Mouse (Mus musculus): ENCODE results near the gene Igsf3.
"Not testable (repeated sequence)": the region's sequence is repeated elsewhere in the genome, so short reads cannot be mapped to it uniquely, and the experiment has no call there.

Igsf3 gene

DNA sequence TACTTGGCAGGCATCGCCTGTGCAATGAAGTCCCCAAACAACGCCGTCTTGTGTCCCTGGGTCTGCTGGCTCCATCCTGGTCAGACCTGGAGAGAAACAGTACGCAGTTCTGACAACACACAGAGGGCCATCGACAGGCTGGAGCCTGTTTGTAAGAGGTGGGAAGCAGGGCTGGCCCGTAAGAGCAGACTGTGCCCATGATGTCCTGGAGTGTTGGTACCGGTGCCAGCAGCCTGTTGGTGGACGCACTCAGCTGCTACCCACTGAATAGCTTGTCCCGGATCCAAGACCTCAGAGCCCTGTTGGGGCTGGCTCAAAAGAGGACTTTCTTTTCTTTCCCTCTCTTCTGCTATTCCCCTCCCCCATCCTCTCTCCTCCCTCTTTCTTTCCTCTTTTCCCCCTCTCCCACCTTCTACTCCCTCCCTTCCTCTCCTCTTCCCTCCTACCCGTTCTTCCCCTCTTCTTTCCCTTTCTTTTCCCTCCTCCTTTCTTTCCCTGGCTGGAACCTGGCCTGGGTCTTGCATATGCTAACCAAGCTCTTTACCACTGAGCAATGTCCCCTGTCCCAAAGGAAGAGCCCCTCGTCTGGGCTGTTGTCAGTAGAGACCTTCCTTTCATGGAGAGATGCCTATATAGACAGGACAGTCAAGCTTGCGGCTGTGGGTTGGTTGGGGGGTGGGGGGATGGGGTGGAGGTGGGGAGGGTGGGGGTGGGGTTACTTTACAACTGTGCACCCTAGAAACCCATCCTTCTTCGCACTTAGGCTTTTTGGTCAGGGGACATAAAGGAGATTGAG lies 27.9 kb downstream of the Igsf3 start:
- peak; percentile 39 to 51 for DNase-seq (ENCODE audit: low spot score in 2 of 2)

DNA sequence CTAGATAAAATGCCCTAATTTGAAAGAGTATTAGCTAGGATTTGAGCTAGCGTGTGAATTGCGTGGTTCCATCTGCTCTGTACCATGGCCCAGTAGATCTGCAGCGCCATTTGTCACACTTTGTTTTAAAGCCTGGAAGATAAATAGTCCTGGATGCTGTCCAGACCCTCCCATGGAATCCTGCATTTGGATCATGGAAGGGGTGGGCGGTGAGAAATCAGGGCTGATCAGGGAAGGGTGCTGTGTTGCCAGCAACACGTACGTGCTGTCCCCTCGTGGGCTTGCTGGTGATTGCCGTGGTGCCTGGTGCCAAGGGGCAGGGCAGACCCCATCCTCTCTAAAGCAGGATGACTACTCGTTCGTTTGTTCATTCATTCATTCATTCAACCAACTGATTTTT lies 28.6 kb downstream of the Igsf3 start:
- DNase-seq (ENCODE audit: low spot score in 2 of 2), result peak; percentile 54 to 73

DNA sequence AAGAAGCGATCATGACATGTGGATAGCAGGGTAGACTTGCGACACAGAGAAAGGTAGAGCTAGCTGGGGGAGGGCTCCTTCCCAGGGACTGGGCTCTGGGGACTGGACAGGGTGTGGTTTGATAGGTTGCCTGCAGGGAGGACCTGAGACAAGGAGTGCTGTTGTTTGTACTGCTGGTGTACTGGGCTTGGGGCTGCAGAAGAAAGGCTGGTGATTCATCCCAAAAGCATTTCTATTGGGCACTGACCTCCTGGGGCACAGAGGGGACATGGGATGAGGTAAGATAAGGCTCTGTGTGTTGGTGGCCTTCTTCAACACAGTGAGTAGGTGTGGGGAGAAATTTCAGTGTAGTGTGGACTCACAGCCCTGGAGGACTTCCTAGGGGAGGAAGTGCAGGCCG lies 29.2 kb downstream of the Igsf3 start:
- no peak for DNase-seq (ENCODE audit: low spot score in 2 of 2)

DNA sequence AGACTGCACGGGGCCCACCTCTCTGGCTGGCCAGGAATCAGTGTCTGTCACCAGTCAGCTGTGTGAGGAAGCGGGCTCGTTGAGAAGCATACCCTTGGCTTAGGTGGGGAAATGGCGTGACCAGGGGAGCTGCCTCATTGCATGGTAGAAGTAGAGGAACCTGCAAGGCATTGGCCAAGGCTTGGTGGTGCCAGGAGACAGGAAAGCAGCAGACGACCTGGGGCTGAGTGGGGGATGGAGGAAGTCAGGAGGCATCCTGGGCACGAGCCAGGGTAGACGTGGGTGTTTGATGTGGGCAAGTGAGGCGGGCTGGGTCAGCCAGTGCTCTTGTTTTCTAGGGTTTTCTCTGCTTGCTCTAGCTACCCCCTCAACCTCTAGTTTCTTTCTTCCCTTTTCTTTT lies 30.7 kb downstream of the Igsf3 start:
- DNase-seq (ENCODE audit: low spot score in 2 of 2), result no peak

DNA sequence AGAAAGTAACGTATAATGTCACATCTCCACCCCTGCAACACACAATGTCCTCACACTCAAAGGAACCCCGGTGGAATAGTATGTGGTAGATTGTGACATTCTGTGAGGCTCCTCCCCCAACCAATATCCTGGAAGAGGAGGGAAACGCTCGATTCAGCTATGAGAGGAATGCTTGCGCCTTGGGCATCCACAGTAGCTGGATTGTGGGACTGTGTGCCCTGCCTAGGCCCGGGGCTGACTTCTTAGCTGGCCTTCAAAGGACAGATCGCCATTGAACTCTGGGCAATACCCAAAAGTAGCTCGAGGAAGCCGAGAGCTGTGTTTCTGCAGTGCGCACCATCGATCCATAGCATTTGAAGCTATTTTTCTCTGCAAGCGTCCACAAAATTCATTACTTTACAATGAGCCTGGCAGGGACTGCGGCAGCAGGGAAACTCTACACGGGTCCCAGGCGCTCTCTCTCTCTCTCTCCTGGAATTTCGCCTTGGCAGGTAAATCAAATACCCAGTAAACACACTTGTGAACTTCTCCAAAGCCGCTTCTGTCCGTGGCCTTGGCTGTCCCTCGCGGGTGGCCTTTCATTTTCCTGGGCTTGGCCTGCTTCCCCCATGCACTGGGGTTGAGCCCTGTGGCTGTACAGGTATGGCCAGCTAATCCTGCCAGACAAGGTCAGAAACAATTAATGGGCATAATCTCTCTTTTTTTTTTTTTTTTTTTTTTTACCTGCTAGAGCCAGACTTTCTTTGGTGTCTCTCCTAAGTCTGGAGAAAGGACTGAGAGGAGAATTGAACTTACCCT lies 32.3 kb downstream of the Igsf3 start:
- no peak for DNase-seq (ENCODE audit: low spot score in 2 of 2)

DNA sequence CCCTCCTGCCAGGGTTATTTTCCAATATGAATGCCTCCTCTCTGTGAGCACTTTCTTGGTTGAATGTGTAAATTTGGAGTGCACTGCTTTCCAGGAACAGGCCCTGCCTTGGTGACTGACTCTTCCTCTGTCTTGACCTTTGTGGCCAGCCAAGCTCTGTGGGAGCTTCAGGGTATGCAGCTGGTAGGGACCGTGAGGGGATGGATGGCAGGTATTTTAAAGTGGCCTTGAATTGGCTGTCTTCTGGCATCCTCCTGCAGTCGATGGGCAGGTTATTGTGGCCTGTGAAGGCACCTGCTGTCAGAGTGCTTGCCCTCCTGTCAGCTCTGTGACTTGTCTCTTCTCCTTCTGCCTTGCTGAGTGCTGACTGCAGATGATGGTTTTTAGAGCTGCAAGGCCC lies 33.3 kb downstream of the Igsf3 start:
- DNase-seq (ENCODE audit: low spot score in 2 of 2), result no peak

DNA sequence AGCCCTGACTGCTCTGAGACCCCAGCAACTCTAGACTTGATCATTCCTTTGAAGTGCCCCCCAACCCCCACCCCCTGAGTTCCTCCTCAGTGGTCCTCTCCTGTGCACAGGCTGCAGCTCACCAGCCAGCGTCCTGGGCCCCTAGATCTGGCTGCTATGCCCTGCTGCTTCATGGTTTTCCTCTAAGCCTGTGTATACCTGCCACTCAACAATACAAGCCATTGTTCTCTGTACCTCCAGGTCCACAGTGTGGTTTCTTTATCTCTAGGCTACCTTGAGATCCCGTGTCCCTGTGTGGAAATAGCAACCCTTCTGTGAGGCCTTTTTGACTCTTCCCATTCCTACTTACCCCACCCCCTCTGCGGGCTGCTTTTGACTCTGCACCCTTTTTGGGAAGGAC lies 33.9 kb downstream of the Igsf3 start:
- DNase-seq (ENCODE audit: low spot score in 2 of 2), result no peak

DNA sequence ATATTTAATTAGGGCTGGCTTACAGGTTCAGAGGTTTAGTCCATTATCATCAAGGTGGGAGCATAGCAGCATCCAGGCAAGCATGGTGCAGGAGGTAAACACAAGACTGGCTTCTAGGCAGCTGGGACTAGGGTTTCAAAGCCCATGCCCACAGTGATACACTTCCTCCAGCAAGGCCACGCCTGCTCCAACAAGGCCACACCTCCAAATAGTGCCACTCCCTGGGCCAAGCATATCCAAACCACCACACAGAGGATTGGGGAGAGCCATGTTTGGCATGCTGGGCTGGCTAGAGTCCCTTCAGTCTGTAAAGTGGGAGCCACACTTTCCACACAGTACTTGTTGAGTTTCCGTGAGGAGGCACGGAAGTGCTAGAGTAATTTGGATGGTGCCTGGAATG lies 34.7 kb downstream of the Igsf3 start:
- no peak for DNase-seq (ENCODE audit: low spot score in 2 of 2)

DNA sequence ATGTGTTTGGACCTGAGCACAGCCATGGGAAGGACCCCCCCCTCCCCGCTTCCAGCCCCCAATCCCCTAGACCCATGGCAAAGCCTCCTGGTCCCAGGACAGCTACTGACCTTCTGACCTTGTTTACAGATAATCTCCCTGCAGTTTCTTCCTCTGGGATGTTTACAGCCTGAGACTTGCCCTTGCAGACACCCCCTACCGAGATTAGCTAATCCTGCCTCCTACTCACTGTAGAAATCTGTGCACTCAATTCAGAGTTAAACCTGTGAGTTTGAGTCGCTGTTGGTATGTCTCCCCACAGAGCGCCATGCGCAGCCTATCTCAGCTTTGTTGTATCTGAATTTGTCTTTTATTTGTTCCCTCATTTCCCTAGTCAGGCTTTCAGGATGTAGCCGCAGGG lies 35.2 kb downstream of the Igsf3 start:
- no peak for DNase-seq (ENCODE audit: low spot score in 2 of 2)

DNA sequence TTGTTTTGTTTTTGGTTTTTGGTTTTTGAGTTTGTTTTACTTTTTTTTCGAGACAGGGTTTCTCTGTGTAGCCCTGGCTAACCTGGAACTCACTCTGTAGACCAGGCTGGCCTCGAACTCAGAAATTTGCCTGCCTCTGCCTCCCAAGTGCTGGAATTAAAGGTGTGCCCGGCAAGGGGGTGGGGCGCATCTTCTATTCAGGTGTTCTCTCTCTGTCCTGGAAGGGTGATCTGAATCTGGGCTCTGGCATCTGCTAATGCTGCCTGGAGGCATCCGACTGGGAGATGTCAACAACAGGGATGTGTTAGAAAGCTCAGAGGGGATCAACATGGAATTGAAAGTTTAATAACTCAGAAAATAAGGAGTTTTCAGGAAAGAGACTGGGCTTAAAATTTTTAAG lies 36.1 kb downstream of the Igsf3 start:
- DNase-seq (ENCODE audit: low spot score in 2 of 2), result not testable (repeated sequence)

DNA sequence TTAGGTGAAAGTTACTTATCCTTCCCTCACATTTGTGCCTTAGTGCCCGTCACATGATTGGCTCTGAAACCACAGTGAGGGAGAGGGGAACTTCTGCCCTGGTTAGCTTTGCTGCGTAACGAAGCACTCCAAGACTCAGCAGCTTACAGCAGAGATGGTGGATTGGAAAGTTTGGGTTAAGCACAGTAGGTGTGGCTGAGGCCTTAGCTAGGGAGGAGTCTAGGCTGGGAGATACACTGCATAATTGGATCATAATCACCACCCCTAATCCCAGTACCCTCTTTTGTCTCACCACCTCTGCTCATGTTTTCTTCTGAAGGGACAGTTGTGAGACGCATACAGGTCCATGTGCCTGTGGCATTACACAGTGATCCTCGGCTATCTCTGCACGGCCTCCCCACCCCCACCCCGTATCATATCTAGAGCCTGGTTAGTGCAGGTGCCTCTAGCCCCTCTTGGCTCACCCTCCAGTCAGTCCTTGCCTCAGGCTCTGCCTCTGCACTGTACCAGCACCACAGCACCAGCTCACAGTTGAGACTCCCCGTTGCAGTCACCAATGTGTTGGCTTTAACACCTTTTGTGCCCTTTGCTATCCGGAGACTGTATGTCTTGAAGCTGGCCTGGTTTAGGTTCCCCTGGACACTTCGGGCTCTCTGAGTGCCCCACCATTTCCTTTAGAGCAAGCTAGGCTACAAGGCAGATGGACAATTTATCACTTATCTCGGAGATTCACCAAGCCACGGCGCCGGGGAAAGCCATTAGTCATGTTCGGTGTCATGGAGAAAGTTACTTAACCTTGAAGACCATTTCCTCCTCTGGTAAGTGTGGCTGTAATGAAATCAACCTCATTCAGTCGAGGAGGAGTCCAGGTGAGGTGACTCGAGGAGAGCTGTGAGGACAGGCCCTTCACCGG lies 42.1 kb downstream of the Igsf3 start:
- DNase-seq (ENCODE audit: low spot score in 2 of 2), result no peak

DNA sequence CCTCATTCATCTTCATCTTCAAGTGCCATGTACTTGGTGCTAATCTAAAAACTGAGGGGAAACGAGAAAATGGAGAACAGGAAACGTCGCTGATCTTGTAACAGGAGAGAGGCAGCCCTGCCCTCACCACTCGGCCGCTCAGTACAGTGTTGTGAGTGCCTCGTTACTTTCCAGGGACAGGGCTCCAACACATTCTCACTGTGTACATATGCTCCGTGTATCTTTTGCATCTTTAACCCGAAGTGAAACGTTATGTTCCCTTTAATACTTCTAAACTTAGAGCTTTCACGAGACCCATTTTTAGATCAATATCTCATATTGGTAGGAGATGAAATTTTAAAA lies 42.7 kb downstream of the Igsf3 start:
- DNase-seq (ENCODE audit: low spot score in 2 of 2), result no peak

DNA sequence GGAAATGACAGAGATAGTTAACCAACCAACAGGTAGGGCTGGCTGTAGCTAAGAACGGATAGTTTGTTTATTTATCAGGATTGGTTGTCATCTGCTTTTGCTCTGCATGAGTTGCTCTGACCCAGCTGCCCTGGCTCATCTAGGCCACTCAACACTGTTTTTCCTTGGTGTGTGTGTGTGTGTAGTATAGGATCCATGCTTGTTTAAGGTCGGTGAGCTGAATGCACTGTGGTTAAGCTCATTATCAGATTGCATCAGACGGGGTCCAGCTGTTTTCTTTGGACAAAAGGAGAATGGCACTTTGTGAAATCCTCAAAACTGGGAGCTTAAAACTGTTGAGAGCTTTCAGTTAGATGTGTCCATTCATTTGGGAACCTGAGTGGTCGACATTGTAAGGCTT lies 46.3 kb downstream of the Igsf3 start:
- no peak for DNase-seq (ENCODE audit: low spot score in 2 of 2)

DNA sequence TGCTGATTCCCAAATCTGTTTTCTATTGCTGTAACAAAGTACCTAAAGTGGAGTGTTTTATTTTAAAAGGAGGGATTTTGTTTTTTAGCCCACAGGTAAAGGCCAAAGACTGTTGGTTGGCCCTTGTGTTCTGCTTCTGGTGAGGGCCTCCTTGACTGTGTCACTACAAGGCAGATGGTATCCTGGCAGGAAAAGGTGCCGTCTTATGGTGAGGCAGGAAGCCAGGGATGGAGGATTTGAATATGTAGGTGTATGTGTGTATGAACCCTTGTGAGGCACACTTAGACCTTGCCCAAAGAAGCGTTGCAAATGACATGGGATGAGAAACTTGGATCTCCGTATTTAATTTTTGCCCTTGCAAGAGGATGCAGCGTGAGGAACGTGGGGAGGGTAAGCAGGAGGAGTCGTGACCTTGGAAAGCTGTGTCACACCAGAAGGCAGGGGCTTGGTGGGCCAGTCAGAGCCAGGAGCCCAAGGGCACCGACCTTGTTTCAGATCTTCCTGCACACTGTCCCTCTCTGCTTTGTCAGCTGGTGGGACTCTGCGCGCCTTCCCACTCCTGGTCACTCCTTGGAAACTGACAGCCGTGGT lies 47.5 kb downstream of the Igsf3 start:
- DNase-seq (ENCODE audit: low spot score in 2 of 2), result no peak

DNA sequence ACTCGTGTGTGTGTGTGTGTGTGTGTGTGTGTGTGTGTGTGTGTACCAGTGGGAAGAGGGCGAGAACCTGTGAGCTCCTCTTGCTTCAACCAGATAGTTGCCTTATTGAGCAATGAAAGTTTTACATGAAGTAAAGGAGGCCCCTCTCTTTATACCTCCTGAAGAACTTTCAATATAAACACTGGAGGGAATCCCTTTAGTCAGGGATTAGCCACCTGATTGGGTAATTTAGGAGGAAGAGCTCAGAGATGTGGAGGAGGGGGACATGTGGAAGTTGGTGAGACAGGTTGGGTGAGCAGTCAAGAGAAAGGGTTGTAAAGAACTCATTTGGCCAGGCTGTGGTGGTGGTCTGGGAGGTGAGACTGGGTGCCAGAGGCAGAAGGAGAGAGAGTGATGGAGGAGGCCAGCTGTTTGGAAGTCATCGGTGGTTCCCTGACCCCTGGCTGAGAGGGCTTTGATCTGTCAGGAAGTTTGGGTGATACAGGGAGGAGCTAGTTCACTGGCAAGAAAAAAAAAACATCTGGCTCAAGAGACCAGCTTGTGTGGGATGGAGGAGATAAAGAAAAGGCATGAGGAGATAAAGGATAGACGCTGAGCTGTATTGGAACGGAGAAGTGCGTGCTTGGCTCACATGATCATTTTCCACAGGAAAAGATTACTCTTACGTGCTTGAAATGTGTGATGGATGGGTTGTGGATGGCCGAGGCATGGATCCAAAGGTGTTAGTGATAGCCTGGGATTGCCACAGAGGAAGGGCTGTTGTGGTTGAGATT lies 53.3 kb downstream of the Igsf3 start:
- no peak for DNase-seq (ENCODE audit: low spot score in 2 of 2)

DNA sequence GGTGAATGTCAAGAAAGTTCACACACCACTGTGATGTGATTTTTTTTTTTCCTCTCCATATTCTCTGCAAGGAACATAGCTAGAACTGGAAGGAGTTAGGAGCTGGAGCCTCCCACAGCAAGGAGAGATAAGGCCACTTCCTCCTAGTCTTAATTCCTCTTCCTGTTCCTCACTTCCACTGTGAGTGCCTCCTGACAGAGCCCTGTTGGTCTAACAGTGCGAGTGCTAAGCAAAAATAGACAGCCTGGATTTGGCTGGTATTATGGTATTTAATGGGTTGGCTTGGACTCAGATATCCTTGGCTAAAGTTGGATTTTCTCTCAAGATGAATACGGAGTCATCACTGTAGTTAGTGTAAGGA lies 53.9 kb downstream of the Igsf3 start:
- DNase-seq (ENCODE audit: low spot score in 2 of 2), result no peak

DNA sequence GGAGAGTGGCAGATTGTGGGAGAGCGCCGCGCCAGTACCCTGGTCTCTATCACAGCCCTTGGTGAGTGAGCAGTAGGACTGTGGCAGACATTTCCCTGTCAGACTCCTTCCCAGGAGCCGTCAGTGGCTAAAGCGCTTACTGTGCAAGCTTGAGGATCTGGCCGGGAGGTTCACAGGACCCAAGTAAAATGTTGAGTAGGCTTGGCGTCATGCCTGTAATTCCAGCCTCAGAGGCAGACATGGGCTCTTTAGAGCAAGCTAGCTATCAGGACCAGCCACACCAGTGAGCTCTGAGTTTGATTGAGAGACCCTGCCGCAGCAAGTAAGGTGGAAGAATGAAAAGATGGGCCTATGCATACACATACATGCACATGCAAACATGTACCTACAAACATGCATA lies 58.8 kb downstream of the Igsf3 start:
- DNase-seq (ENCODE audit: low spot score in 2 of 2), result no peak

DNA sequence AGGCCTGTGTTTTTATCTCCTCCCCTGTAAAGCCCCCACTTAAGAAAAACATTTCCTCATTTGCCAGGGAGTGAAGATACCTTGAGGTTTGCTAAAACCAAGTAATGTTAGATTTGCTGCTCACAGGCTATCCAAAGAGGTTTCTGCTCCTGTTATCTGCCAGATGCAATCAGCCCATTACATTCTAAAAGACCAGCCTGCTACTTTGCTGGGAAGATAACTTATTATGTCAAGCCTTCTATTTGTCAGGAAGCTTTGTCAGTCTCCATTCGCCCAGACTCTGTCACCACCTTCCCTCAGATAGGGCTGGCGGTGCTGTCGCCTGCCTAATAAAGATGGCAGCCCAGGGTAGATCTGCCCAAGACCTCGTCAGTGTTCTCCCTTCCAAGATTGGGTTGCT lies 59.6 kb downstream of the Igsf3 start:
- DNase-seq (ENCODE audit: low spot score in 2 of 2), result no peak

DNA sequence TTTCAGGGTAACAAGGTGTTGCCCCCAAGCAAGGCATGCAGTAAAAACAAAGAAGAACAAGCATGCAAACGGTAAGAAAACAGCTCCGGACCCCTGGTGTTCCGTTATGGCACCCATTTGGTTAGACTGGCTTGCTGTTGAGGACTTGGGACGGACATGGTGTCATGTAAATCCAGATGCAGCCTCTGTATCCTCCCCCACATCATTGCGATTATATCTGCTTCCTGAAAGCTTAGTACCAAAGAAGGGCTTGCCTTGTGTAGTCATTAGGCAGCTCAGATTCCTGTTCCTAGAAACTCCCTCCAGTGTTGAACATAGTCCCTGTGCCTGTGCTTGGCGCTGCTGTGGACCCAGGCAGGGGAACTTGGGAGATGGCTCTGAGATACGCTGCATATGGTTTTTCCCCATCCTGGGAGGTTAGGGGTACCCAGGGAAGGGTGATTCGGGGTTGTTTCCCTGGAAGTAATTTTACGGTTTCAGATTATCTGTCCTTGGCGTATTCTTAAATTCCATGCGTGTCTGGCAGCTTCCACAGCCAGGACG lies 60.2 kb downstream of the Igsf3 start:
- DNase-seq (ENCODE audit: low spot score in 2 of 2), result no peak

DNA sequence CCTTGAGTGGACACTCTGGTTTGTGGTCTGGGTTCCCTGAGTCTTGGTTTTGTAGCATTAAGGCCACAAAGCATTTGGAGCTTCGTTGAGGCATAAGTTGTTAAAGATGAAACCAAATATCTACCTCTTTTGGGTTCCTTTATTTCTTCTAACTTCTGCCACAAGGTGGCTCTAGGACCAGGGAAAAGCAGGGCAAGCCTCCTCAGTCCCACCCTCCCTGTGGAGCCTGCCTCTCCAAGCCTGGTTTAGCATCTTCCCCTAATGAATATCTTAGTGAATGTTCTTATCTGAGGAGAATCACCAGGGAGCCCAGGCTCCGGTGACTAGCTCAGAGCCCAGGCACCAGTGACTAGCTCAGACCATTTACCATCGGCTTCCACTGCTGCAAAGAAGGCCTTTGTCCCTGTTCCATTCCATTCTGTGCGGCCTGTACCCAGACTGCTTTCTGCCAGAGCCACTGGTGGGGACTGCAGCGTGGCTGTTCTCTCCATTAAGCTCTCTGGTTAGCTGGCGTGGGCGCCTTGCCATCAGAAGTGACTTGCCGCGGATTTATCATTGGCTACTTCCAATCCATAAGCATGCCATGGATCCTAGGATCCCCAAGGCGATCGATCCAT lies 66.5 kb downstream of the Igsf3 start:
- no peak for DNase-seq (ENCODE audit: low spot score in 2 of 2)

DNA sequence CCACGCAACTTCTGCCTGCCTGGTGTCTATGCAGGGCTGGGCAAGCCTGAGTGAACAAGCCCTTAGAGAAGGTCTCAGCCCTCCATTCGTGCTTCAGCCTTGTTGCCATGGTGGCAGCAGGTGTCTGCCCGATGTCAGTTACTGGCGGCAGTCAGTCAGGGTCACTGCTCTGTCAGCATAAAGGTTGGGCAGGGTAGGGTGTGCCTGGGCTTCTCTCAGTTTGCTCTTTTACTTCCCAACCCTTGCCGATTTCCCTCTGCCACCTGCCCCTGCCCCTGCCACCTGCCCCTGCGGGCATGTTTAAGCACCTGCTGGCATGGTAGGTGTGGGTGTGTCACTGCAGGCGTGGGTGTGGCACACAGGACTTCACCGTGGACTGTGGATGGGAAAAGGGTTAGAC lies 67.6 kb downstream of the Igsf3 start:
- DNase-seq (ENCODE audit: low spot score in 2 of 2), result no peak
